Mouse (Mus musculus): ENCODE data around the gene Snapc4. TPM values are rescaled to one million over a fixed set of nuclear protein-coding genes. Genes with fewer than 3 reads are reported as not detected.
"Not testable (repeated sequence)": the region's sequence is repeated elsewhere in the genome, so short reads cannot be mapped to it uniquely, and the experiment has no call there.

The Snapc4 gene
- total RNA-seq, 2 experiments from 2014 or later = 5.8 to 5.9 TPM

DNA sequence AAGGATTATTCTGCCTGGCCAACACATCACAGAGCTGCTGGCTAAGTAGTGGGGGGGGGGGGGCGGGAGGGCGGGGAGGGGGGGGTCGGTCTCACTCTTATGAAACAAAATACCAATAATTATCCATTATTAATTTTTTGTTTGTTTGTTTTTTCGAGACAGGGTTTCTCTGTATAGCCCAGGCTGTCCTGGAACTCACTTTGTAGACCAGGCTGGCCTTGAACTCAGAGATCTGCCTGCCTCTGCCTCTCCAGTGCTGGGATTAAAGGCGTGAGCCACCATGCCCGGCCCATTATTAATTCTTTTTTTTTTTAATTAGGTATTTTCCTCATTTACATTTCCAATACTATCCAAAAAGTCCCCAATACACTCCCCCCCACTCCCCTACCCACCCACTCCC lies 418 bp upstream of the Snapc4 start:
- DNase-seq = not testable (repeated sequence)

DNA sequence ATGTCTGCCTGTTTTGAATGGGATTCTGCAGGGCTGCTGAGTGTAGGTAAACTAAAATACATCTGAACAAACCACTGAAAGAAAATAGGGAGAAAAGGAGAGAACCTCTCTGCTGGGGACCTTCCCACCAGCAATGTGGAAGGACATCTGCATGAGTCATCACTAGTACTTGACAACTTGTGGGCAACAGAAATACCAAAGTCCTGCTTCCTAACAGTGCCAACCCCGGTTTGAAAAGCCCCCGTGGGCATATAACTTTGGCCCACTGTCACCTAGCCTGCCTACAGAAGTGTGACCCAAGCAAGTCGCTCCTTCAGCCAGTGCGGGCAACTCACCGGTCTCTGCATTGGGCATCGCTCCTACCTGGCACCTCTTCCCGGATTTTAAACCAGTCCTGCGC lies 8.1 kb downstream of the Snapc4 start:
- no peak for DNase-seq

DNA sequence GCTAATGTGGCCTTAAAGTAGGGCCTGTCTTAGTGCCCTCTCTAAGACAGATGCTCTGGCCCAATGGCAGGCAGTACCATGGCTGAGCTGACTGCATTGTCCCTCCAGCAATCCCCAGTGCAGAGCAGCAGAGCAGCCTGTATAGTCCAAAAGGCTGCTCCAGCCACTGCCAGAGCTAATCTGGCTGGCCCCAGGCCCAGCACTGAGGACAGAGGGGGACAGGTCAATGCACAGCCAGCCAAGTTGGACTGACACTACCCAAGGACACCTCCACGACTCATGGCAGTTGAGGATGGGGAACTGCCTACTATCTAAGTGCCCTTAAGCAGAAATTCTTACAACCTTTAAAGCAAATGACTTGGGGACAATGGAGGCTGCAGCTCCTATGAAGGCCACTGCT lies 11.9 kb downstream of the Snapc4 start:
- DNase-seq = peak; percentile 69 to 82

DNA sequence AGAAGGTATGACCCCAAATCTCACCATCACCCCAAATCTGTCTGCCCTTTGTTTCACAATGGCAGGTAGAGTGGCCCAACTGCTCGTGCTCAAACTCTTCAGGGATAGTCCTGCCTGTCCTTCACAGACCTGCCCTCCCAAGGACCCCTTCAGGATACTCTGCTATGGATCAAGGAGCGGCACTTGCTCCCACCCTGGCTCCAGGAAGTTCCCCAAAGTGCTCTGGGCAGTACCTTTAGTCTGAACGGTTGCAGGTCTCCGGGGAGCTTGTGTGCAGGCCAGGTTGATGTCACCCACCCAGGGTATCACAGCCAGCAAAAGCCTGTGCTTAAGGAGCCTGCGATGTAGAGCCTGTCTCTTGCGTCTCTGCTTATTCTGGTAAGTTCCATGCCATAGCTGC lies 12.5 kb downstream of the Snapc4 start:
- DNase-seq = no peak

DNA sequence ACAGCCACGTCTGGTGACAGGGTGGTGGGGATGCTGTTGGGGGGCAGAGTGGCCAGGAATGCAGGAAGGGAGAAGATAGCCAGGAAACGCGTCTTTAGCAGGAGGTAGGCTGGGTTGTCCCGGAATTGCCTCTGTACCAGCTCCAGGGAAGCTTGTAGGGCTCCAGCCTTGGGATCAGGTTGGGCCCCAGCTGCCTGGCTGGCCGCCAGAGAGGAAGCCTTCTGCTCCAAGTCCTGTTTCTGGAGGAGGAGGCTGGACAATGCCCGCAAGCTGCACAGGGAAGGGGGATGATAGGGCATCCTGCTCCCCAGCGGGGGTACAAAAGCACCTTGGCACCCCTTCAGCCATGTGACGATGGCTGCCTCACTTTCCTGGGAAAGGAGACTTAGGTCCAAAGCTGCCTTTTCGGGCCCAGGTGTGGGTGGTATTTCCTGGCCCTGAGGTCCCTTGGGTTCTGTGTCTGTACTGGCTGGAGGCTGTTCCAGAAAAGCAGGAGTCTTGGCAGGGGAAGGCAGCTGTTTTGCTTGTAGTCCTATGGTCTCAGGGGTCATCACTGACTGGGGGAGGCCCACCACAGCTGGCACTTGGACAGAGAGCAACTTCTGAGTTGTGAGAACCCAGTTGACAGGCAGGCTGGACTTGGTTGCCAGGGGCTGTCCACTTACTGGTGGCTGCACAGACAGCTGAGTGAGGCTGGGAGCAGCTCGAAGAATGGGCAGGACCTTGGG lies 15.6 kb downstream of the Snapc4 start:
- peak; percentile 87 to 89 for DNase-seq

DNA sequence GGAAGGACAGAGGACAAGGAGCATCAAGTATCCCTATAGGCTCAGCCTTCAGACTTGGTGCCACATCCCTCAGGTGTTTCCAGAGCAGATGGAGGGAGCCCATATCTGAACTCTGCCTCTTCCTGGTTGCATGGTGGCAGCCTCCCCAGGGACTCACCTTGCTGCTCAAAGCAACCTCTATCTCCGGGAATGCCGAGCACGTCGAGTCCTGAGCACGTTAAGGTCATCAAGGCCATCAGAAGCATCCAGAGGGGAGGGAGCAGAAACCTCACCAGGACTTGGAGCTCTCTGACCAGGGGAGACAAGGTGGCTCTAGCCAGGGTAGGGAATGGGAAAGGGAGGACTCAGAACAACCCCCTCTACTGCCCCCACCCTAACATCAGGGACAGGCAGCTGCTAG lies 17.0 kb downstream of the Snapc4 start:
- no peak for DNase-seq

DNA sequence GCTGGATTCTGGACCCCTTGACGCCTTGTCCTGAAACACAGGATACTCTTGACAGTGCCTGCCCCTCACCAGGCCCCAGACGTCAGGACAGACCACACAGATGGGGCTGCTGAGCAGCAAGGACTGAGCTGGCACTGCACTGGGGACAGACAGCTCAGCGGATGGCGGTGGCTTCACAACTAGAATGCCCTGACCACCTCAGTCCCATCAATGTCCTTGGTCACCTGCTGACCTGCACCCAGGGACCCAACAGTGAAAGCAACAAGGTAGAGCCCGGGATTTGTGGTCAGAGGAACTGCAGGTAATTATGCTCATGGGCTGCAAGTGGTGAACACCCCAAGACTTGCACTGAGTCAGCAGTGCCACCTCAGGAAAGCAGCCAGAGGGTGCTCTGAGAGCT lies 17.5 kb downstream of the Snapc4 start:
- no peak for DNase-seq

DNA sequence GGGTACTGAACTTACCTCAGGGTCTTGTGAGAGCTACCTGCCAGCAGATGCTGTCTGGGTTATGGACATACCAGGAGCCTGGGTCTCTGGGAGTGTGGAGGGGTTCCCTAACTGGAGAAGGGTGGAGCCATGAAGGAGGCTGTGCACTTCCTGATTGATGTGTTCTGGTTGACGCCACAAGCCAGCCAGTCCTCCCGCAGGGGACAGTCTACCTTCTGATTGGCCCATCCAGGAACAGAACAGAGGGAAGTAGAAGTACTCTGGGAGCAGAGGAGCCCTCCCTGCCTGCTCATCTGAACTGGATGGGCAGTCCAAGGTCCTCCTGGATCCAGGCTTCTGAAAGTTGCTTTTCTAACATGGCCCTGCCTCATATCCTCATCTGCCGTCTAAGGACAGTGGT lies 19.7 kb downstream of the Snapc4 start, which contains the start of gene Card9:
Card9 (minus strand) TSS at position 147 of the 400 bp plus-strand sequence.
- peak; percentile 29 to 63 for DNase-seq

DNA sequence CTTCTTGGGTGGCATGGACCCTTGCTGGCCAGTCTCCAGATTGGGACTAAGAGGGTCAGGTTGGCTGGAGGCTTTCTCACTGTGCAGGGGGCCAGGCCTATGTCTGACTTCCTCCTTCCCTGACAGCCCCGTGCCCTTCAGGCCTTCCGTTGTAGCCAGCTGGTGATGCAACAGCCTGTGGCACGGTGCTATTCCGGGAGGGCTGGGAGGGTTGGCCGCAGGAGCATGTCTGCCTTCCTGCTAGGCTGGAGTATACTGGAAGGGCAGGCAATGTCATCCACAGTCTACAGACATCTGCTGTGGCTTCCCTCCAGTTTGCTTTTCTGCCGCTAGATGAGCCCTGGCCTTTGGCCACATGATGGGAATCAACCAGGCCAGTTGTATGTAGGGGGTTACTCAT lies 20.5 kb downstream of the Snapc4 start:
- DNase-seq = peak; percentile 57 to 67

DNA sequence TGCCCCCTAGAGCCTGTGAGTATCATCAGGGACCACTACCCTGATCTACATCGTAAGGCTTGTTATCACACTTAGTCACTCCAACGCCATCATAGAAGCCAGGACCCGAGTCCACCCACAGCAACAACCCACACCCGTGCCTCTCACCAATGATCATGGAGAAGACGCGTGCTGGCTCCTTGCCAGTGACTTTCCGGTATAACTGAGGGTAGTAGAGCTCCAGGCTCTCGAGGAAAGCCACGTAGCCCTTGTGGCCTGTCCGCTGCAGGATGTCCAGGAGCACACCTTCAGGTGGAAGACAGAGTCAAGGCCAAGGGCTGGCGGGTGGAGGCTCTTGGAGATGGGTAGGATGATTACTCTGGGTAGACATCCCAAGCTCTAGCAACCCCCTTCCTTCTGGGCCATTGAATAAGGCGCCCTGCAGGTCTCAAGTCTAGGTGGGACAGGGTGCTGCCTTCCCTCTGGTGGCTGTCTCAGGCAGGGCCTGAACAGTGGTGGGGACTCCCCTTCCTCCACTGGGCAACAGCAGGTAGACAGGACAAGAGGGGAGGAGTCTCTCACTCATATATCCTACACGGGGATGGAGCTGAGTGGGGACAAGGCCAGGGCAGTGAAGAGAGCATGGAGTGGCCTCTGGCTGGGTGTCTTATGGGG lies 21.7 kb downstream of the Snapc4 start:
- DNase-seq = no peak

DNA sequence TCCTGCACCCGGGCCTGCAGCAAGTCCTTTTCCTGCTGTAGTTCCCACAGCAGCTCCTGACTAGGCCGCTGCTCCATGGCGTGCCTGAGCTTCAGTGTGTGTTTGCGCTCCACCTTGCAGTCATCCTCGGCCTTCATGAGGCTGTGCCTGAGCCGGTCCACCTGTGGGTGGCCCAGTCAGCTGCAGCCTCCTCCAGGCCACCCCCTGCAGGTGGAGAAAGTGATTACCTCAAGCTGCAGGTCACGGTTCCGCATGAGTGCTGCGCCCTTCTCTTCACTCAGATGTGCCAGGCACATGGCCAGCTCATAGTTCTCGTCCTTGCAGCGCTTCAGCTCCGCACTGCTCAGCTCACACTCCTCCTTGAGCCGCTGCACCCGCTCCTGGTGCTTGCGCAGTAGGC lies 23.0 kb downstream of the Snapc4 start:
- no peak for DNase-seq

DNA sequence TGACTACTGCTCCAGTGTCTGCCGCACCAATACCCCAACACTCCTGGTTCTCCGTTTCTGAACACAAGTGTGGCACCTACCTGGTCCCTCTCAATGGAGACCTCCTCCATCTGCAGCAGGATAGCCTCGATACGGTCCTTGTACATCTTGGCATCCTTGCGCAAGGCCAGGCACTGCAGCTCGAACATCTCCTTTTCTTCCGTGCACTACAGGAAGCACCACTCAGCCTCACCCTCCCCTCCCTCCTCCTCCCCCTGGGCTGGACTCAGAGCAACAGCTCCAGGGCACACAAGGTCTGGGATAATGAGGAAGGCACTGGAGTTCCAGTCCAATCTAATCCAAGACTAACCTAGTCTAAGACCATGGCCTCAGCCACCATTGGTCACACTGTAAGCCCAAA lies 23.8 kb downstream of the Snapc4 start:
- DNase-seq = no peak

DNA sequence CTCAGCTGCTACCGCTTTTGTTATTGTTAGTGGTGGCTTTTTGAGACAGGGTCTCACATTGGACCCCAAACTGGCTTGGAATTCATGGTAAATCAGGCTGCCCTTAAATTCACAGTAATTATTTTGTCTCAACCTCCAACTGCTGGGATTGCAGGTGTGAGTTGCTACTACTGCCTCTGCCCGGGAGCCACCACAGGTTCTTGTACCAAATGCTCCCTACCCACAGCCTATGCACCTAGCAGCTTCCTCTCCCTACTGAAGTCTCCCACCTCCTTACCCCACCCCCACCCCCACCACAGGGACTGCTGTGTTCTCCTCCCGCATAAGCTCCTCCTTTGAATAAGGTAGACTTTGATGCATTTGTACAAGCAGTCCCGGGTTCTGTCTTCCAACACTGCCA lies 24.2 kb downstream of the Snapc4 start:
- DNase-seq = no peak

DNA sequence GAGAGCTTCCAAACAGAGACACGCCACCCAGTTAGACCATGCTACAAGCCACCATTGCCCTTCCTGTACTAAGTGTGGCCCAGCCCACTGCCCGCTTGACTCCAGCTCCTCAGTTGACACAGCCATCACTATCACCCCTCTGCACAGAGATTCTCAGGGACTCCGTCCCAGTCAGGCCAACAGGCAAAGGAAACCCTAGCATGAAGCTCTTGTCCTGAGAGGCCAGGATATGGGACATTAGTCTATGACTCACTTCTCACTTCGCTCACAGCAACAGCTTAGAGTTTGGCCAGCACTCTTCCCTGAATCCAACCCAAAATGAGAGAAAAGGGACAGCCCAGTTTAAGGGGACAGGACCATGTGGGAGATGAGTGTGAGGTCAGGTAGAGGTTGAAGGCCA lies 26.1 kb downstream of the Snapc4 start:
- no peak for DNase-seq

DNA sequence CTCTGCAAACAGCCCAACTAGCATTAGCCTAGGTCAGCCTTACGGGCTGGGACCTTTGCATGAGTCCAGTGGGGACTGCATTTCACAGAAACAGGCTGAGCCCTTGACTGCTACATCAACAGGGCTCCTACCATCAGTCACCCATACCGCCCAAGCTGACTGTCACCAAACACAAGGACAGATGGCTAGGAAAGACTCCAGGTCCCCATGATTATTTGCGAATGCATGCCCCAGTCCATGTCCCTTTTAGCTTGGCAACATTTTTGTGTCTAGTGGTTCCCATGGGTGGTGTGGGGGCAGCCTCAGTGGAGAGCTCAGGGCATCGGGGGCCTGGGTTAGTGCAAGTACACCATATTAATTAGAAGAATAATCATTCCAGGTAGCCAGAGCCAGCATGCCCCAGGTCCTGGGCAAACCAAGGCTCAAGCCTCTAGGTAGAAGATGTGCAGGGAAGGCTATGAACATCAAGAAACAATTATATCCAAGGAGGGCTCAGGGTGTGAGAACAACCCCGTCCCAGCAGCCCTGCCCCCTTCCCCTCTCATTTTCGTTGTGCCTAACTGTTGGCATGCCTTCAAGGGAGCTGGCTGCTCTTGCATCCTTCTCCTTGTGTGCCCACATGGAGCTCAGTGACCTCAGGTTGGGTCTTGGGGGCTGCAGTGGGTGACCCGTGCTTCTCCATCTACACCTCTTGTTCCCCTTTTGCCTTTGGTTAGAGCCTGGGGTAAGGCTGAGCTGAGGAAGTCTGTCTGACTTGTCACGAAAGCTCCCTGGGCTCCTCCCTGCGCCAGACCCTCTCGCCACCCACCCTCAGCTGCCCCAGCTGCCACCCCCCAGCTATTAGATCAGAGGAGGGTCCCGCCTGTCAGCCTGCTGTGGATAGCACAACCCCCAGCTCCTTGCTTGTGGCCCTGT lies 27.1 kb downstream of the Snapc4 start:
- no peak for DNase-seq

DNA sequence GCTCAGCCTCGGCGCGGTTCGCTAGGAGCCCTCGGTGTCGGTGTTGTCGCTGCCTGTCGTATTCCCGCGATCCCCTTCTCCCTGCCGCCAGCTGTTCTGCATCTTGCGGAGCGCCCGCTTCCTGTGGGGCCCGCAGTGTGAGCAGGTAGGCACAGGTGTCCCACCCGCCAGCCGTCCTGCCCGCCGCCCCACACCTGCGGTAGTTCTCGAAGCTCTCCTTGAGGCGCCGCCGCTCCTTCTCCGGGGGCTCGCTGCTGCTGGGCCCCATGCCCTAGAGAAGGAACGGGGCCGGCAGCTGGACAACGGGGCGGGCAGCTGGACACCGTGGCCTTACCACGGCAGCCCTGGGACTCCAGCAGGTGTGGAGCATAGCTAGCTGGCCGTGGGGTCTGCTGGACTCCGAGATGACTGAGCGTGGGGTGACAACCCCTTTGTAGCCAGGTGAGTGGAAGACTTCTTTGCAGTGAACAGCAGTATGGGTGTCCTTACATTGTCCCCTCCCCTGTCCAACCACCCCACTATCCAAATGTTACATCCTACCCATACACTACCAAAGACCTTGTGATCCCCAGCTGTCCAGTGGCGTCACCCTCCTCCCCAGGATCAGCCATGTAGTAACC lies 28.1 kb downstream of the Snapc4 start:
- DNase-seq = no peak

DNA sequence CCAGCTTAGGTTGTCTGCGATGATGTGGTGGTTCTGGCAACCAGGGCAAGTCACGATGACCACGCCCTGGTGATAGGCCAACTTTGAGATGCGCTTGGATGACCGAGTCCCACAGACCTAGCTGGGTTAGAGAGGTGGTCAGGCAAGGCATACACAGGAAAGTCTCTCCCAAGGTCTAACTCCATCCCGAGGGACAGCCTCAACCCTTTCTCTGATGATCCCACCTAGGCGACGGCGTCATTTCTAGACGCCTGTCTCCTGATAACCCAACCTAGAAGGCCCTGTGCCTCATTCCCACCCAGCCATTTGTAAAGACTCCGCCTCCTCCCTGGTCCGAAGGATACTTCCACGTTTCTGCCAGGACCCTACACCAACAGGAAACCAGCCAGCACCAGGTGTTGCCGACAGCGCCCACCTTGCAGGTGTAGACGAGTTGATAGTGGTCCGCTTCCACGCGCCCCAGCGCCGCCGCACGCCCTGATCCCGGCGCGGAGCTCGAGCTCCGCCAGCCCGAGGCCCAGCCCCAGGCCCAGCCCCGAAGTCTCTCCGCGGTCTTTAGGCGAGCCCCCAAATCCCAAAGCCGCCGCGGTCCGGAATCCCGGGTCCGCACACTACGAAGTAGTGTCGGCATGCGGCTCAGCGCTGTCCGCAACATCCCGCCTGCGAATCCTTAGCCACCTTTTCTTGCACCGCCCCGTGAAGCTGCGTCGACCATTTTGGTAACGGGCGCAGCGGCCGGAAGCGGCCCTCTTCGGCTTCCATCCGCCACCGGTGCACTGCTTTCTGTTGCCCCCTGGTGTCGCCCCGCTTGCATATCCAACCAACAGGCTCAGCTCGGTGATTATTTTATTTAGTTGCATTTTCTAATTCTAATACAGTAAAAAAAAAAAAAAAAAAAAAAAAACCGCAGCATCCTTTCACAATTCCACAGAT lies 28.8 kb downstream of the Snapc4 start, which contains the start of gene Dnlz:
Dnlz (minus strand) TSS at position 753 of the 933 bp plus-strand sequence.
- peak; percentile 95 to 97 for DNase-seq

DNA sequence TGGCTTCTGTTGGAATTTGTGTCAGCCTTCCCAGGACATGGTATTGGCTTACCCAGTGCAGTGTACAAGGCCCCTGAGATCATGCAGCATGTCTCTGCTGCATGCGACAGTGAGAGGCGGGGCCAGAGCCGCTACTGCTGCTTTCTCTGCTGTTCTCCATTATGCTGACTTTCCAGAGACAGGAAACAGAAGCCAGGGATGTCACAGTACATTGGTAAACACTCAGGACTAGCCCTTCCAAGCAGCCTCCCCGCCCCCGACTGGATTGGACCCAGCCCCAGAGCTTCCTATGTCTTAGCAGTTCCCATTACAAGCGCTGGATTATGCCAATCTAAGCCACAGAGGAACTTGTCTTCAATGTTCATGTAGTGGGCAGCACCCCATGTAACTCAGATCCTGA lies 32.2 kb downstream of the Snapc4 start:
- DNase-seq = no peak

DNA sequence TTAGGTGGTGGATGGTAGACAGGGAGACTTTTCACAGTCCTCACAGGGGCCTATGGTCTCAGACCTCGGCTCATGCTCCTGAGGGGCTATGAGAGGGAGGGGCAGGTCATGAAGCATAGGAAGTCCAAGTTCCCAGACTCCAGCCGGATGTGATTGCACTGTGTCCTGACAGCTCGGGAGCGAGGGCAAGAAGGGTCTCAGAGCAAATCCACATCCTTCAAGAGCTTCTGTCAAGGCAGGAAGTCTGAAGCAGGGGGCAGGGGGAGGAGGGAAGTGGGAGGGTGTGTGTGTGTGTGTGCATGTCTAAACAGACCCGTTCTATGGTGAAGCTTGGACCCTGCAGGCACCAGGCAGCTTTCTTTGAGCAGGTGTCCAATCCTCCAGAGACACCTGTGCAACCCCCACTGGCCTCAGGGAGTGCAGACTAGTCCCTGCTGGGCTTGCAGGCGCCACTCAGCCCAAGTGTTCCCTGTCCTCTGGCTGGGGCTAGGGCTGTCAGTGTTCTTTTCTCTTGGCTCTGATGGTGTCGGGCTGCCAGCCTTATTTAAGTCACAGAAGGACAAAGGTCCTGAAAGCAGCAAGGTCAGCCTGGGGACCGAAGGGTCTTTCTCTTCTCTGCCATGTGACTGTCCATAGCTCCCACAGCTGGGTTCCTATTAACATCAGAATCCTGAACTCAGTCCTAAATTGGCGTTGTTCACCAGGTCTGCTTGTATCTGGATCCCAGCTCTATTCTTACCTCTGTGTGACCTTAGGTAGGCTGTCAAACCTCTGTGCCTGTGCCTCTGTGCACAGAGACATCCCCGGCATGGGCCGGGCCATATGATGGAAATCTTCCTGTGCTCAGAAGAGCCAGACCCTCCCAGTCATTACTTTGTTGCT lies 37.6 kb downstream of the Snapc4 start:
- peak in 1 of 2 experiments; percentile 50 for DNase-seq

DNA sequence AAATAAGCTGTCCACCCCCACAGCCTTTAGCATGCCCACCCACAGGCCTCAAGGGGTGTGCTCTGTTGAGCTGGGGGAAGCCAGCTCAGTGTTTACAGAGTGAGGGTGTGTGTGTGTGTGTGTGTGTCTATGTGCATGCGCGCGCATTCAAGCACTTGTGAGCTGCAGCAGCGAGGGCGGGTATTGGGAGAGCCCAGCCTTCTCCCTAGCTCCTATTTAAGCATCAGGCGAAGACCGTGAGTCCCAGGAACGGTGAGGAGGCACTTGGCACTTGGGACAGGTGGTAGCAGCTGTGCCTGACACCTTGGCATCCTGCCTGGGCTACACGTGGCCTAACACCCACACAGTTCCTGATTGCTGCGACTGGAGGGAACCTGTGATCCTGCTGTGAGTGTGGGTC lies 38.4 kb downstream of the Snapc4 start:
- DNase-seq = peak; percentile 89 to 91

Data from heart, adult 18-20 months (tissue).